Mouse (Mus musculus): Measurements from ENCODE around the gene Mast3. TPM values are rescaled to one million over a fixed set of nuclear protein-coding genes. Genes with fewer than 3 reads are reported as not detected.
A peak's percentile ranks its signal among the peaks of the same experiment; 100 is the strongest.

The Mast3 gene
- polyA plus RNA-seq, 1 experiment = 57.2 TPM

- TF ChIP-seq CTCF (IDR thresholded peaks at IDR 0.05; ENCODE audit: insufficient read depth, low read depth, low read length) = no peak
- TF ChIP-seq POLR2A (IDR thresholded peaks at IDR 0.05; ENCODE audit: insufficient read depth, low read depth, low read length) = no peak
- WGBS = 47% methylated on average over 5 of the region's 5 CpGs
- H3K4me1 ChIP-seq (ENCODE audit: control insufficient read depth, insufficient read depth, low read length) = 0 out of 2 replicates have a peak, but pooled peaks cover 2% of the 10 kb centered on the region
- no peak overlapping the region for H3K27ac ChIP-seq (ENCODE audit: insufficient read depth, low read depth, low read length)
- no peak overlapping the region for H3K4me3 ChIP-seq (ENCODE audit: insufficient read depth, low read depth, low read length)
These were observed 40.3 kb upstream of the Mast3 start for GRCm38 (mm10) chr8:70845108-70845507.

GRCm38 (mm10) chr8:70844523-70844922, 39.7 kb upstream of the Mast3 start:
- Histone ChIP-seq H3K27ac (ENCODE audit: insufficient read depth, low read depth, low read length) (no peak overlapping the region), H3K4me3 (ENCODE audit: insufficient read depth, low read depth, low read length) (no peak overlapping the region), H3K4me1 (ENCODE audit: control insufficient read depth, insufficient read depth, low read length) (0 out of 2 replicates have a peak, but pooled peaks cover 2% of the 10 kb centered on the region)
- WGBS = 6% methylated on average over 6 of the region's 6 CpGs
- TF ChIP-seq CTCF (IDR thresholded peaks at IDR 0.05; ENCODE audit: insufficient read depth, low read depth, low read length) (peak; percentile 94), POLR2A (IDR thresholded peaks at IDR 0.05; ENCODE audit: insufficient read depth, low read depth, low read length) (no peak)

- TF ChIP-seq CTCF (IDR thresholded peaks at IDR 0.05; ENCODE audit: insufficient read depth, low read depth, low read length) (no peak), POLR2A (IDR thresholded peaks at IDR 0.05; ENCODE audit: insufficient read depth, low read depth, low read length) (no peak)
- Histone ChIP-seq H3K4me3 (ENCODE audit: insufficient read depth, low read depth, low read length) (no peak overlapping the region), H3K4me1 (ENCODE audit: control insufficient read depth, insufficient read depth, low read length) (0 out of 2 replicates have a peak, but pooled peaks cover 2% of the 10 kb centered on the region), H3K27ac (ENCODE audit: insufficient read depth, low read depth, low read length) (no peak overlapping the region)
- WGBS = 86% methylated on average over 8 of the region's 8 CpGs
These were observed 39.1 kb upstream of the Mast3 start for GRCm38 (mm10) chr8:70843941-70844340.

GRCm38 (mm10) chr8:70843214-70843773, 38.4 kb upstream of the Mast3 start:
- peaks cover 6% of the 10 kb centered on the region for H3K4me1 ChIP-seq (ENCODE audit: control insufficient read depth, insufficient read depth, low read length)
- TF ChIP-seq POLR2A (IDR thresholded peaks at IDR 0.05; ENCODE audit: insufficient read depth, low read depth, low read length) = no peak
- no peak for TF ChIP-seq CTCF (IDR thresholded peaks at IDR 0.05; ENCODE audit: insufficient read depth, low read depth, low read length)
- H3K27ac ChIP-seq (ENCODE audit: insufficient read depth, low read depth, low read length) = no peak overlapping the region
- WGBS = 83% methylated on average over 5 of the region's 5 CpGs
- no peak overlapping the region for H3K4me3 ChIP-seq (ENCODE audit: insufficient read depth, low read depth, low read length)

- Histone ChIP-seq H3K27ac (ENCODE audit: insufficient read depth, low read depth, low read length) (no peak overlapping the region), H3K4me1 (ENCODE audit: control insufficient read depth, insufficient read depth, low read length) (peaks cover 6% of the 10 kb centered on the region), H3K4me3 (ENCODE audit: insufficient read depth, low read depth, low read length) (no peak overlapping the region)
- WGBS = 69% methylated on average over 25 of the region's 25 CpGs
- TF ChIP-seq CTCF (IDR thresholded peaks at IDR 0.05; ENCODE audit: insufficient read depth, low read depth, low read length) = no peak
- TF ChIP-seq POLR2A (IDR thresholded peaks at IDR 0.05; ENCODE audit: insufficient read depth, low read depth, low read length) = no peak
These were observed 37.6 kb upstream of the Mast3 start for GRCm38 (mm10) chr8:70842484-70842883.

GRCm38 (mm10) chr8:70841147-70842072, 36.6 kb upstream of the Mast3 start:
- no peak for TF ChIP-seq POLR2A (IDR thresholded peaks at IDR 0.05; ENCODE audit: insufficient read depth, low read depth, low read length)
- peak; percentile 88 for TF ChIP-seq CTCF (IDR thresholded peaks at IDR 0.05; ENCODE audit: insufficient read depth, low read depth, low read length)
- peaks cover 6% of the 10 kb centered on the region for H3K4me1 ChIP-seq (ENCODE audit: control insufficient read depth, insufficient read depth, low read length)
- H3K27ac ChIP-seq (ENCODE audit: insufficient read depth, low read depth, low read length) = no peak overlapping the region
- no peak overlapping the region for H3K4me3 ChIP-seq (ENCODE audit: insufficient read depth, low read depth, low read length)
- 42% methylated on average over 22 of the region's 22 CpGs for WGBS

GRCm38 (mm10) chr8:70840590-70840989, 35.7 kb upstream of the Mast3 start:
- 52% methylated on average over 10 of the region's 10 CpGs for WGBS
- Histone ChIP-seq H3K4me1 (ENCODE audit: control insufficient read depth, insufficient read depth, low read length) (peaks cover 6% of the 10 kb centered on the region), H3K27ac (ENCODE audit: insufficient read depth, low read depth, low read length) (no peak overlapping the region), H3K4me3 (ENCODE audit: insufficient read depth, low read depth, low read length) (no peak overlapping the region)
- TF ChIP-seq CTCF (IDR thresholded peaks at IDR 0.05; ENCODE audit: insufficient read depth, low read depth, low read length) (no peak), POLR2A (IDR thresholded peaks at IDR 0.05; ENCODE audit: insufficient read depth, low read depth, low read length) (no peak)

- Histone ChIP-seq H3K4me1 (ENCODE audit: control insufficient read depth, insufficient read depth, low read length) (peaks cover 6% of the 10 kb centered on the region), H3K4me3 (ENCODE audit: insufficient read depth, low read depth, low read length) (peak within 1 kb of the TSS; percentile 69), H3K27ac (ENCODE audit: insufficient read depth, low read depth, low read length) (peak within 1 kb of the TSS; percentile 86)
- TF ChIP-seq POLR2A (IDR thresholded peaks at IDR 0.05; ENCODE audit: insufficient read depth, low read depth, low read length) (peak; percentile 90), CTCF (IDR thresholded peaks at IDR 0.05; ENCODE audit: insufficient read depth, low read depth, low read length) (no peak)
- 3% methylated on average over 55 of the region's 55 CpGs for WGBS
These were observed 34.8 kb upstream of the Mast3 start, which contains the start of gene Arrdc2 for GRCm38 (mm10) chr8:70839408-70840351. TSS of gene Arrdc2 (minus strand) at chr8:70839720.
